26 mouse cellular contexts compared by ENCODE assay signal in the genomic region with DNA sequence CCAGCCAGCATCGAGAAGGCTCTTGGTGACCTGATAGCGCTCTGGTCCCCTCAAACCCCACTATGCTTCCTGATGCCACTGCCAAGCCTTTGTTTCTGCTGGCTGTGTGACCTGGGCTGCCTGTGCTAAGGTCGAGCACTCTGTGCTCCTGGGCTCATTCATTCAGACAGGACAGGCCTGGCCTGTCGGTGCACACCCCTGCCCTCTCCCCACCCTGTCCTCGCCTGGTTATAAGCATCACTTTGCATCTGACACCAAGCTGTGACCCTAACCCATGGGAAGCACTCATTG. TPM values are rescaled to one million over a fixed set of nuclear protein-coding genes. Genes with fewer than 3 reads are reported as not detected.
DNase-seq lines count a peak whose midpoint lies in the region; ATAC-seq and TF ChIP-seq lines count a peak whose summit lies in the region.
"Had no signal": no experiment of that assay in that cellular context is flagged by ENCODE, and none has a peak within 500 bp of the region (broad histone marks: within the 10 kb centered on the region; RNA-seq: fewer than 3 reads in every experiment).

No protein-coding gene starts in this region.

- no peak for DNase-seq in forebrain, embryonic 10.5 days (ENCODE audit: extremely low spot score, low spot score)
- DNase-seq in midbrain, embryonic 11.5 days (ENCODE audit: low spot score, missing footprints), result peak; percentile 54
- no peak for DNase-seq in midbrain, postnatal 0 days (ENCODE audit: low spot score)
- no peak for DNase-seq in liver, postnatal 0 days
- DNase-seq: adrenal gland, postnatal 14 days; cerebellum, adult 2 months; cerebellum, postnatal 36 days; embryo, embryonic 11 days; forebrain, postnatal 0 days; gastrocnemius, postnatal 25 days; heart, adult 18-20 months; heart, postnatal 4 days; kidney, adult 9 months; kidney, postnatal 4 days; lung, adult 2 months; lung, postnatal 14 days; thymus, postnatal 14 days had no signal

- TF ChIP-seq CTCF in midbrain, postnatal 0 days (IDR thresholded peaks at IDR 0.05), result no peak
- TF ChIP-seq CTCF in liver, postnatal 0 days (IDR thresholded peaks at IDR 0.05; ENCODE audit: low read depth), result no peak

- no peaks in the 10 kb centered on the region for H3K27me3 ChIP-seq in forebrain, embryonic 10.5 days (ENCODE audit: poor library complexity, severe bottlenecking)
- no peaks in the 10 kb centered on the region for H3K27me3 ChIP-seq in forebrain, embryonic 15.5 days
- no peaks in the 10 kb centered on the region for H3K27me3 ChIP-seq in midbrain, embryonic 11.5 days (ENCODE audit: control insufficient read depth, insufficient read depth, low read length)
- no peaks in the 10 kb centered on the region for H3K27me3 ChIP-seq in midbrain, postnatal 0 days (ENCODE audit: insufficient read depth, low read length)
- no peaks in the 10 kb centered on the region for H3K27me3 ChIP-seq in midbrain, embryonic 12.5 days
- H3K27me3 ChIP-seq in neural tube, embryonic 14.5 days (ENCODE audit: control insufficient read depth, insufficient read depth, low read length), result no peaks in the 10 kb centered on the region
- no peaks in the 10 kb centered on the region for H3K27me3 ChIP-seq in liver, postnatal 0 days (ENCODE audit: insufficient read depth, low read length)
- no peaks in the 10 kb centered on the region for H3K27me3 ChIP-seq in kidney, embryonic 16.5 days (ENCODE audit: insufficient read depth, low read length)
- H3K27me3 ChIP-seq: embryonic facial prominence, embryonic 15.5 days; heart, embryonic 15.5 days; limb, embryonic 13.5 days; liver, embryonic 12.5 days had no signal

- 77% methylated on average over 5 of the region's 5 CpGs for WGBS in forebrain, embryonic 10.5 days
- 74% methylated on average over 5 of the region's 5 CpGs for WGBS in forebrain, embryonic 15.5 days
- WGBS in midbrain, embryonic 11.5 days, result 74% methylated on average over 5 of the region's 5 CpGs
- 67% methylated on average over 5 of the region's 5 CpGs for WGBS in midbrain, postnatal 0 days
- WGBS in midbrain, embryonic 12.5 days, result 65% methylated on average over 5 of the region's 5 CpGs
- 62% methylated on average over 5 of the region's 5 CpGs for WGBS in neural tube, embryonic 14.5 days
- 65% methylated on average over 5 of the region's 5 CpGs for WGBS in liver, postnatal 0 days (ENCODE audit: insufficient replicate concordance)
- 19% methylated on average over 5 of the region's 5 CpGs for WGBS in kidney, embryonic 16.5 days

- H3K9ac ChIP-seq in forebrain, embryonic 15.5 days (replicated peaks), result no peak overlapping the region
- no peak overlapping the region for H3K9ac ChIP-seq in midbrain, embryonic 11.5 days (ENCODE audit: low read length)
- H3K9ac ChIP-seq in midbrain, postnatal 0 days (replicated peaks; ENCODE audit: low read length, poor library complexity, severe bottlenecking), result no peak overlapping the region
- H3K9ac ChIP-seq in midbrain, embryonic 12.5 days (replicated peaks), result no peak overlapping the region
- H3K9ac ChIP-seq in neural tube, embryonic 14.5 days (replicated peaks; ENCODE audit: low read depth, low read length), result no peak overlapping the region
- H3K9ac ChIP-seq in liver, postnatal 0 days (replicated peaks), result no peak overlapping the region
- no peak overlapping the region for H3K9ac ChIP-seq in kidney, embryonic 16.5 days (replicated peaks; ENCODE audit: low read length)
- H3K9ac ChIP-seq: embryonic facial prominence, embryonic 15.5 days; forebrain, postnatal 0 days; heart, embryonic 15.5 days; limb, embryonic 13.5 days; liver, embryonic 12.5 days had no signal

- no peak for ATAC-seq in forebrain, embryonic 15.5 days (replicated peaks)
- no peak for ATAC-seq in midbrain, embryonic 11.5 days (ENCODE audit: low FRiP score)
- no peak for ATAC-seq in midbrain, postnatal 0 days (ENCODE audit: low FRiP score)
- ATAC-seq in midbrain, embryonic 12.5 days (ENCODE audit: low FRiP score, low read depth), result no peak
- peak; percentile 12; the same call in 1 of the 2 replicates for ATAC-seq in neural tube, embryonic 14.5 days (ENCODE audit: low read depth)
- no peak for ATAC-seq in liver, postnatal 0 days
- ATAC-seq in kidney, embryonic 16.5 days (ENCODE audit: low FRiP score, low TSS enrichment), result no peak; the same call in 1 of the 2 replicates
- ATAC-seq: forebrain, postnatal 0 days; liver, embryonic 12.5 days had no signal

- no peak overlapping the region for H3K4me3 ChIP-seq in forebrain, embryonic 10.5 days
- H3K4me3 ChIP-seq in forebrain, embryonic 15.5 days, result no peak overlapping the region
- no peak overlapping the region for H3K4me3 ChIP-seq in midbrain, embryonic 11.5 days (ENCODE audit: low read depth, low read length)
- no peak overlapping the region for H3K4me3 ChIP-seq in midbrain, postnatal 0 days (ENCODE audit: low read depth, low read length)
- H3K4me3 ChIP-seq in midbrain, embryonic 12.5 days, result no peak overlapping the region
- no peak overlapping the region for H3K4me3 ChIP-seq in neural tube, embryonic 14.5 days (ENCODE audit: low read depth, low read length)
- H3K4me3 ChIP-seq in liver, postnatal 0 days (ENCODE audit: low read depth, low read length), result no peak overlapping the region
- H3K4me3 ChIP-seq in kidney, embryonic 16.5 days (ENCODE audit: low read length), result no peak overlapping the region
- H3K4me3 ChIP-seq: embryonic facial prominence, embryonic 15.5 days; heart, embryonic 15.5 days; limb, embryonic 13.5 days; liver, embryonic 12.5 days had no signal

- 0 out of 2 replicates have a peak, but pooled peaks cover 2% of the 10 kb centered on the region for H3K36me3 ChIP-seq in forebrain, embryonic 10.5 days (replicated peaks)
- no peaks in the 10 kb centered on the region for H3K36me3 ChIP-seq in forebrain, embryonic 15.5 days
- H3K36me3 ChIP-seq in midbrain, embryonic 11.5 days (ENCODE audit: control insufficient read depth, insufficient read depth, low read length), result no peaks in the 10 kb centered on the region
- H3K36me3 ChIP-seq in midbrain, postnatal 0 days (ENCODE audit: insufficient read depth, low read length), result no peaks in the 10 kb centered on the region
- H3K36me3 ChIP-seq in midbrain, embryonic 12.5 days, result no peaks in the 10 kb centered on the region
- no peaks in the 10 kb centered on the region for H3K36me3 ChIP-seq in neural tube, embryonic 14.5 days (ENCODE audit: control insufficient read depth, insufficient read depth, low read length)
- peaks cover 3% of the 10 kb centered on the region; the same call in 1 of the 2 replicates for H3K36me3 ChIP-seq in liver, postnatal 0 days (replicated peaks; ENCODE audit: insufficient read depth, low read length)
- H3K36me3 ChIP-seq in kidney, embryonic 16.5 days (ENCODE audit: insufficient read depth, low read length), result no peaks in the 10 kb centered on the region
- H3K36me3 ChIP-seq: embryonic facial prominence, embryonic 15.5 days; heart, embryonic 15.5 days; limb, embryonic 13.5 days had no signal

- no peak for TF ChIP-seq EP300 in liver, postnatal 0 days (IDR thresholded peaks at IDR 0.05; ENCODE audit: low read depth)

- peaks cover 18% of the 10 kb centered on the region for H3K4me1 ChIP-seq in forebrain, embryonic 10.5 days
- no peaks in the 10 kb centered on the region for H3K4me1 ChIP-seq in forebrain, embryonic 15.5 days
- H3K4me1 ChIP-seq in midbrain, embryonic 11.5 days (ENCODE audit: control insufficient read depth, insufficient read depth, low read length), result no peaks in the 10 kb centered on the region
- H3K4me1 ChIP-seq in midbrain, postnatal 0 days (ENCODE audit: insufficient read depth, low read length), result no peaks in the 10 kb centered on the region
- H3K4me1 ChIP-seq in midbrain, embryonic 12.5 days, result no peaks in the 10 kb centered on the region; the same call in 1 of the 2 replicates
- H3K4me1 ChIP-seq in neural tube, embryonic 14.5 days (ENCODE audit: control insufficient read depth, insufficient read depth, low read length), result no peaks in the 10 kb centered on the region
- H3K4me1 ChIP-seq in liver, postnatal 0 days (ENCODE audit: insufficient read depth), result no peaks in the 10 kb centered on the region
- H3K4me1 ChIP-seq in kidney, embryonic 16.5 days (ENCODE audit: insufficient read depth, low read length), result peaks cover 26% of the 10 kb centered on the region
- H3K4me1 ChIP-seq: heart, embryonic 15.5 days; limb, embryonic 13.5 days had no signal

- peak overlapping the region; percentile 41; the same call in 1 of the 2 replicates for H3K27ac ChIP-seq in forebrain, embryonic 10.5 days
- H3K27ac ChIP-seq in forebrain, embryonic 15.5 days (replicated peaks), result no peak overlapping the region
- no peak overlapping the region for H3K27ac ChIP-seq in midbrain, embryonic 11.5 days (ENCODE audit: low read depth, low read length)
- H3K27ac ChIP-seq in midbrain, postnatal 0 days (ENCODE audit: low read depth, low read length), result no peak overlapping the region
- peak overlapping the region; percentile 39; the same call in 1 of the 2 replicates for H3K27ac ChIP-seq in midbrain, embryonic 12.5 days (replicated peaks)
- peak overlapping the region; percentile 48; the same call in 1 of the 2 replicates for H3K27ac ChIP-seq in neural tube, embryonic 14.5 days (ENCODE audit: low read depth, low read length)
- no peak overlapping the region for H3K27ac ChIP-seq in liver, postnatal 0 days (ENCODE audit: low read depth)
- no peak overlapping the region for H3K27ac ChIP-seq in kidney, embryonic 16.5 days (ENCODE audit: low read length)
- H3K27ac ChIP-seq: embryonic facial prominence, embryonic 15.5 days; heart, embryonic 15.5 days; limb, embryonic 13.5 days; liver, embryonic 12.5 days had no signal

- no peaks in the 10 kb centered on the region for H3K9me3 ChIP-seq in forebrain, embryonic 10.5 days
- H3K9me3 ChIP-seq in forebrain, embryonic 15.5 days, result no peaks in the 10 kb centered on the region
- no peaks in the 10 kb centered on the region for H3K9me3 ChIP-seq in midbrain, embryonic 11.5 days (ENCODE audit: control insufficient read depth, low read length)
- no peaks in the 10 kb centered on the region for H3K9me3 ChIP-seq in midbrain, postnatal 0 days (ENCODE audit: low read length)
- H3K9me3 ChIP-seq in midbrain, embryonic 12.5 days, result no peaks in the 10 kb centered on the region
- H3K9me3 ChIP-seq in neural tube, embryonic 14.5 days (ENCODE audit: control insufficient read depth, low read length), result no peaks in the 10 kb centered on the region
- H3K9me3 ChIP-seq in liver, postnatal 0 days (ENCODE audit: low read length), result no peaks in the 10 kb centered on the region
- no peaks in the 10 kb centered on the region for H3K9me3 ChIP-seq in kidney, embryonic 16.5 days (ENCODE audit: low read length)
- H3K9me3 ChIP-seq: embryonic facial prominence, embryonic 15.5 days; heart, embryonic 15.5 days; limb, embryonic 13.5 days; liver, embryonic 12.5 days had no signal

- H3K4me2 ChIP-seq in forebrain, embryonic 15.5 days (replicated peaks), result no peak overlapping the region
- no peak overlapping the region for H3K4me2 ChIP-seq in midbrain, embryonic 11.5 days
- H3K4me2 ChIP-seq in midbrain, postnatal 0 days (ENCODE audit: low read depth, low read length, poor library complexity, severe bottlenecking), result no peak overlapping the region
- no peak overlapping the region for H3K4me2 ChIP-seq in midbrain, embryonic 12.5 days (replicated peaks)
- no peak overlapping the region for H3K4me2 ChIP-seq in neural tube, embryonic 14.5 days (ENCODE audit: low read depth, low read length)
- no peak overlapping the region for H3K4me2 ChIP-seq in liver, postnatal 0 days (ENCODE audit: low read depth, low read length)
- H3K4me2 ChIP-seq in kidney, embryonic 16.5 days (replicated peaks; ENCODE audit: low read depth, low read length), result no peak overlapping the region
- H3K4me2 ChIP-seq: embryonic facial prominence, embryonic 15.5 days; heart, embryonic 15.5 days; limb, embryonic 13.5 days; liver, embryonic 12.5 days had no signal

RNA-seq across cellular contexts. Expression of a gene that starts 43.6 kb away (rescaled TPM):
- polyA plus RNA-seq in forebrain, embryonic 10.5 days (2016; fragmentation: Nextera tagmentation; extraction: Ambion mirVana), result 2.0 and 2.3 TPM in 2 replicates
- polyA plus RNA-seq in forebrain, embryonic 15.5 days (2015; fragmentation: Nextera tagmentation; extraction: Ambion mirVana), result 1.4 and 2.1 TPM in 2 replicates
- 0.58 and 0.67 TPM in 2 replicates for polyA plus RNA-seq in midbrain, embryonic 11.5 days (2014; fragmentation: Nextera tagmentation; extraction: Ambion mirVana)
- total RNA-seq in midbrain, postnatal 0 days (2014; rRNA removed), result 4.7 and 9.4 TPM in 2 replicates
- 0.87 and 0.99 TPM in 2 replicates for polyA plus RNA-seq in midbrain, postnatal 0 days (2015; fragmentation: Nextera tagmentation; extraction: Ambion mirVana)
- polyA plus RNA-seq in midbrain, embryonic 12.5 days (2016; fragmentation: Nextera tagmentation; extraction: Ambion mirVana), result 1.8 TPM in 2 replicates
- 1.4 and 2.0 TPM in 2 replicates for polyA plus RNA-seq in neural tube, embryonic 14.5 days (2014; fragmentation: Nextera tagmentation; extraction: Ambion mirVana)
- 2.2 and 2.3 TPM in 2 replicates for polyA plus RNA-seq in liver, postnatal 0 days (2015; fragmentation: Nextera tagmentation; extraction: Ambion mirVana)
- 5.6 and 6.5 TPM in 2 replicates for polyA plus RNA-seq in kidney, embryonic 16.5 days (2015; fragmentation: Nextera tagmentation; extraction: Ambion mirVana)

RNA-seq across cellular contexts. Expression of a gene that starts 44.8 kb away (rescaled TPM):
- polyA plus RNA-seq in forebrain, embryonic 10.5 days (2016; fragmentation: Nextera tagmentation; extraction: Ambion mirVana), result 0.21 and 0.25 TPM in 2 replicates
- polyA plus RNA-seq in forebrain, embryonic 15.5 days (2015; fragmentation: Nextera tagmentation; extraction: Ambion mirVana), result 0.55 TPM in 1 of 2 replicates, not detected in the other
- polyA plus RNA-seq in midbrain, embryonic 11.5 days (2014; fragmentation: Nextera tagmentation; extraction: Ambion mirVana), result 0.23 TPM in 1 of 2 replicates, not detected in the other
- total RNA-seq in midbrain, postnatal 0 days (2014; rRNA removed), result not detected in 2 replicates
- not detected in 2 replicates for polyA plus RNA-seq in midbrain, postnatal 0 days (2015; fragmentation: Nextera tagmentation; extraction: Ambion mirVana)
- polyA plus RNA-seq in midbrain, embryonic 12.5 days (2016; fragmentation: Nextera tagmentation; extraction: Ambion mirVana), result 0.51 and 0.89 TPM in 2 replicates
- not detected in 2 replicates for polyA plus RNA-seq in neural tube, embryonic 14.5 days (2014; fragmentation: Nextera tagmentation; extraction: Ambion mirVana)
- 0.17 and 0.21 TPM in 2 replicates for polyA plus RNA-seq in liver, postnatal 0 days (2015; fragmentation: Nextera tagmentation; extraction: Ambion mirVana)
- 0.47 and 0.68 TPM in 2 replicates for polyA plus RNA-seq in kidney, embryonic 16.5 days (2015; fragmentation: Nextera tagmentation; extraction: Ambion mirVana)
- total RNA-seq: adrenal gland, postnatal 14 days; forebrain, postnatal 0 days had no signal
- polyA plus RNA-seq: embryonic facial prominence, embryonic 15.5 days; lung, adult 2 months; small intestine, adult 2 months had no signal

Comparison
In these comparisons a context has a peak if more than half of its experiments do, and no peak if none do; other contexts are left out.
1. H3K27ac ChIP-seq: peak in forebrain, embryonic 10.5 days (single experiment), midbrain, embryonic 12.5 days (single experiment) and neural tube, embryonic 14.5 days (single experiment); none in forebrain, embryonic 15.5 days (single experiment), midbrain, embryonic 11.5 days (single experiment), midbrain, postnatal 0 days (single experiment), liver, postnatal 0 days (single experiment) and kidney, embryonic 16.5 days (single experiment).